8 mouse cellular contexts compared by ENCODE assay signal in the genomic region with DNA sequence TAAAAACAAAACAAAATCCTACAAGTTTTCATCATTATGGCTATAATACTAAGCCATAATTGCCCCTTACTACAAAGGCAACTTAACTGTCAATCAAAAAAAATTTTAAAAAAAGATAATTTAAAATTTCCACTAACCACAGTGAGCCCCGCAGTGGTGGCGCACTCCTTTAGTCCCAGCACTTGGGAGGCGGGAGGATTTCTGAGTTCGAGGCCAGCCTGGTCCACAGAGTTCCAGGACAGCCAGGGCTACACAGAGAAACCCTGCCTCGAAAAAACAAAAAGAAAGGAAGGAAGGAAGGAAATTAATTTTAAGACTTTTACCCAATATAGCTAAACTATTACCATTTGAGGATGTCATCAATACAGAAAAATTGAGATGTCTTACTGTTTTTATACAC. TPM values are rescaled to one million over a fixed set of nuclear protein-coding genes. Genes with fewer than 3 reads are reported as not detected.
A peak's percentile ranks its signal among the peaks of the same experiment; 100 is the strongest.
DNase-seq lines count a peak whose midpoint lies in the region; ATAC-seq and TF ChIP-seq lines count a peak whose summit lies in the region.

No protein-coding gene starts in this region.

- peak overlapping the region; percentile 96 for H3K9ac ChIP-seq in heart, embryonic 14.5 days (ENCODE audit: low read length)
- peak overlapping the region; percentile 98; the same call in 1 of the 2 replicates for H3K9ac ChIP-seq in ES-E14 (ENCODE audit: insufficient read depth, low read depth, low read length, poor library complexity, severe bottlenecking)
- H3K9ac ChIP-seq in hindbrain, embryonic 11.5 days (ENCODE audit: low read depth, low read length): peak overlapping the region; percentile 95

- DNase-seq in heart, postnatal 25 days (ENCODE audit: low spot score): no peak
- no peak for DNase-seq in ES-E14 (ENCODE audit: low read depth, low spot score)
- no peak for DNase-seq in hindbrain, embryonic 11.5 days (ENCODE audit: low spot score)
- DNase-seq in thymus, postnatal 25 days: no peak
- no peak for DNase-seq in MN1 (ENCODE audit: low spot score)

- H3K4me1 ChIP-seq in heart, embryonic 14.5 days (ENCODE audit: control insufficient read depth in 2 of 2, insufficient read depth in 2 of 2, low read length in 2 of 2): peaks cover 2 to 26% of the 10 kb centered on the region in 2 experiments
- H3K4me1 ChIP-seq in ES-E14 (ENCODE audit: control insufficient read depth in 2 of 2, insufficient read depth in 2 of 2, low read length in 2 of 2, poor library complexity in 1 of 2): peaks cover 2 to 7% of the 10 kb centered on the region in 2 experiments; a peak in 3 of 4 replicates
- H3K4me1 ChIP-seq in hindbrain, embryonic 11.5 days (replicated peaks; ENCODE audit: control insufficient read depth, insufficient read depth, low read length): no peaks in the 10 kb centered on the region; the same call in none of the 2 replicates

- in situ Hi-C loops in ES-E14 (cut with MboI; ENCODE audit: low sequenced_read_pairs in 2 of 2, unreplicated experiment in 2 of 2): no loop called here

- WGBS in heart, embryonic 14.5 days: 15% methylated on average over 5 of the region's 5 CpGs
- WGBS in hindbrain, embryonic 11.5 days: 16% methylated on average over 5 of the region's 5 CpGs
- WGBS in macrophage (ENCODE audit: missing documents): 28% methylated on average over 2 of the region's 5 CpGs

- no peaks in the 10 kb centered on the region for H3K9me3 ChIP-seq in heart, embryonic 14.5 days (ENCODE audit: control insufficient read depth, low read length)
- no peaks in the 10 kb centered on the region for H3K9me3 ChIP-seq in ES-E14 (ENCODE audit: control insufficient read depth, insufficient read depth, low read depth, low read length)
- H3K9me3 ChIP-seq in hindbrain, embryonic 11.5 days (ENCODE audit: control insufficient read depth, low read length): no peaks in the 10 kb centered on the region

- H3K4me2 ChIP-seq in heart, embryonic 14.5 days (ENCODE audit: low read length): peak overlapping the region; percentile 75
- H3K4me2 ChIP-seq in hindbrain, embryonic 11.5 days (replicated peaks; ENCODE audit: low read depth, low read length): peak overlapping the region; percentile 49

- peaks cover 55% of the 10 kb centered on the region for H3K79me2 ChIP-seq in macrophage (ENCODE audit: inconsistent target)

- ATAC-seq in heart, embryonic 14.5 days (ENCODE audit: insufficient number of reproducible peaks, insufficient read depth, low FRiP score, low read depth): no peak
- ATAC-seq in hindbrain, embryonic 11.5 days (ENCODE audit: low FRiP score): no peak
- no peak for ATAC-seq in erythroid progenitor cell, adult 5-6 weeks (replicated peaks; ENCODE audit: low FRiP score, poor library complexity, severe bottlenecking)

- H3K36me3 ChIP-seq in heart, embryonic 14.5 days (ENCODE audit: control insufficient read depth, insufficient read depth, low read length): peaks cover 45% of the 10 kb centered on the region
- H3K36me3 ChIP-seq in ES-E14 (ENCODE audit: control insufficient read depth, insufficient read depth, low read length, poor library complexity, severe bottlenecking): peaks cover 38% of the 10 kb centered on the region
- peaks cover 6% of the 10 kb centered on the region; the same call in 1 of the 2 replicates for H3K36me3 ChIP-seq in hindbrain, embryonic 11.5 days (ENCODE audit: control insufficient read depth, insufficient read depth, low read length)
- H3K36me3 ChIP-seq in macrophage (ENCODE audit: inconsistent target): 0 out of 2 replicates have a peak, but pooled peaks cover 4% of the 10 kb centered on the region

- intact Hi-C loops in heart, postnatal 25 days (cut with DNase I): no loop called here

- H3K4me3 ChIP-seq in heart, embryonic 14.5 days (ENCODE audit: control insufficient read depth in 1 of 2, insufficient read depth in 1 of 2, low read depth in 1 of 2, low read length in 2 of 2): peak overlapping the region; percentile 89 to 97
- H3K4me3 ChIP-seq in ES-E14 (ENCODE audit: insufficient read depth in 1 of 2, low read depth in 1 of 2, low read length in 2 of 2, poor library complexity in 1 of 2, severe bottlenecking in 1 of 2): peak overlapping the region; percentile 88 to 96
- peak overlapping the region; percentile 98 for H3K4me3 ChIP-seq in hindbrain, embryonic 11.5 days (ENCODE audit: low read depth, low read length)
- peak overlapping the region; percentile 83 for H3K4me3 ChIP-seq in macrophage (ENCODE audit: inconsistent target)

- no peaks in the 10 kb centered on the region for H3K27me3 ChIP-seq in heart, embryonic 14.5 days (ENCODE audit: control insufficient read depth, insufficient read depth, low read length)
- no peaks in the 10 kb centered on the region for H3K27me3 ChIP-seq in hindbrain, embryonic 11.5 days (ENCODE audit: control insufficient read depth, insufficient read depth, low read length)

- peak overlapping the region in 1 of 2 experiments; percentile 89; a peak in 2 of 4 replicates for H3K27ac ChIP-seq in heart, embryonic 14.5 days (replicated peaks in 1 of 2; ENCODE audit: control insufficient read depth in 1 of 2, insufficient read depth in 1 of 2, low read depth in 2 of 2, low read length in 2 of 2)
- H3K27ac ChIP-seq in ES-E14 (ENCODE audit: insufficient read depth, low read depth, low read length, poor library complexity, severe bottlenecking) (no peak overlapping the region), macrophage (peak overlapping the region; percentile 66)
- H3K27ac ChIP-seq in hindbrain, embryonic 11.5 days (ENCODE audit: low read depth, low read length): 0 out of 2 replicates have a peak overlapping the region, but pooled peaks have one; percentile 86

TF ChIP-seq in ES-E14, 5 proteins besides CTCF, POLR2A, EP300 and RAD21:
- no peak for TF ChIP-seq CHD2 (IDR thresholded peaks at IDR 0.05; ENCODE audit: low read depth, low read length)
- TF ChIP-seq MAFK (IDR thresholded peaks at IDR 0.05; ENCODE audit: insufficient read depth, low read depth, low read length): no peak
- TF ChIP-seq ZC3H11A (IDR thresholded peaks at IDR 0.05; ENCODE audit: borderline replicate concordance, low read depth, low read length): no peak
- TF ChIP-seq ZNF384 (IDR thresholded peaks at IDR 0.05; ENCODE audit: low read depth, low read length): no peak
- TF ChIP-seq HCFC1 (IDR thresholded peaks at IDR 0.05; ENCODE audit: borderline replicate concordance, insufficient read depth, low read length): no peak

RNA-seq across cellular contexts. Expression of gene Kpna2, which starts 1.4 kb away (rescaled TPM):
- 228 and 258 TPM in 2 replicates for polyA plus RNA-seq in heart, embryonic 14.5 days (2014; fragmentation: Nextera tagmentation; extraction: Ambion mirVana)
- 10 to 100 TPM; 69.0 to 75.5 TPM for total RNA-seq in heart, postnatal 25 days (2021)
- 212 and 245 TPM in 2 replicates for total RNA-seq in ES-E14 (2012; rRNA removed)
- polyA plus RNA-seq in hindbrain, embryonic 11.5 days (2014; fragmentation: Nextera tagmentation; extraction: Ambion mirVana): 581 and 643 TPM in 2 replicates
- total RNA-seq in macrophage (2018; cell fraction: chromatin; rRNA removed): 10 to 100 TPM in 25 of 26 experiments, 1 to 10 TPM in 1; 9.1 to 35.4 (median 18.8) TPM
- 10 to 100 TPM; 25.5 to 44.3 (median 37.9) TPM for total RNA-seq in macrophage (2018; cell fraction: cytosol; rRNA removed)
- total RNA-seq in macrophage (2018; cell fraction: nucleus; rRNA removed): 10 to 100 TPM in 24 of 26 experiments, 1 to 10 TPM in 2; 8.6 to 53.7 (median 19.9) TPM
- 36.6 to 71.0 TPM (median 57.2 TPM) in 3 replicates for polyA plus RNA-seq in macrophage (2018)
- total RNA-seq in erythroid progenitor cell, adult 5-6 weeks (2015; ENCODE audit: low replicate concordance): 456 and 494 TPM in 2 replicates
- 286 and 365 TPM in 2 replicates for total RNA-seq in erythroid progenitor cell, adult 5-6 weeks (2017; ENCODE audit: low replicate concordance)

RNA-seq across cellular contexts. Expression of gene 1810010H24Rik, which starts 27.5 kb away (rescaled TPM):
- polyA plus RNA-seq in heart, embryonic 14.5 days (2014; fragmentation: Nextera tagmentation; extraction: Ambion mirVana): 3.1 and 4.1 TPM in 2 replicates
- total RNA-seq in heart, postnatal 25 days (2021): 1 to 10 TPM; 2.3 TPM
- total RNA-seq in ES-E14 (2012; rRNA removed): 3.6 and 5.7 TPM in 2 replicates
- 2.7 and 3.3 TPM in 2 replicates for polyA plus RNA-seq in hindbrain, embryonic 11.5 days (2014; fragmentation: Nextera tagmentation; extraction: Ambion mirVana)
- 1 to 10 TPM in 1 of 26 experiments, under 1 TPM in 3, not detected in 22; 0.58 to 1.1 (median 0.79) TPM for total RNA-seq in macrophage (2018; cell fraction: chromatin; rRNA removed)
- total RNA-seq in macrophage (2018; cell fraction: cytosol; rRNA removed): under 1 TPM; 0.15 to 0.78 (median 0.45) TPM
- 1 to 10 TPM in 5 of 26 experiments, under 1 TPM in 12, not detected in 9; 0.31 to 1.9 (median 0.84) TPM for total RNA-seq in macrophage (2018; cell fraction: nucleus; rRNA removed)
- 0.27 to 0.42 TPM (median 0.29 TPM) in 3 replicates for polyA plus RNA-seq in macrophage (2018)
- 2.5 TPM in 1 of 2 replicates, not detected in the other for total RNA-seq in erythroid progenitor cell, adult 5-6 weeks (2015; ENCODE audit: low replicate concordance)
- total RNA-seq in erythroid progenitor cell, adult 5-6 weeks (2017; ENCODE audit: low replicate concordance): not detected in 2 replicates
